Mouse (Mus musculus) embryonic fibroblast, embryonic 13.5 days (primary cell): Measurements from ENCODE around the gene Ptpra. TPM values are rescaled to one million over a fixed set of nuclear protein-coding genes. Genes with fewer than 3 reads are reported as not detected.
A peak's percentile ranks its signal among the peaks of the same experiment; 100 is the strongest.
"Not testable (repeated sequence)": the region's sequence is repeated elsewhere in the genome, so short reads cannot be mapped to it uniquely, and the experiment has no call there.

Source experiments
- H3K27ac ChIP-seq: 2 replicates; pipeline ENCODE4 v1.5.1; 2012; ENCODE audit warnings: low read length, control low read depth, inconsistent platforms; ENCODE audit not compliant: insufficient read depth
- H3K4me1 ChIP-seq: 2 replicates; pipeline ENCODE4 v1.6.1; 2011; ENCODE audit warnings: low read length; ENCODE audit not compliant: control insufficient read depth, insufficient read depth
- H3K4me3 ChIP-seq: 2 replicates; pipeline ENCODE4 v1.5.1; 2011; ENCODE audit warnings: mild to moderate bottlenecking, control low read depth, low read length; ENCODE audit not compliant: insufficient read depth
- CTCF ChIP-seq: IDR thresholded peaks from 2 replicates; pipeline ENCODE4 v1.5.1; 2011; ENCODE audit warnings: mild to moderate bottlenecking, control low read depth, low read length, moderate library complexity, borderline replicate concordance; ENCODE audit not compliant: insufficient read depth
- POLR2A ChIP-seq: IDR thresholded peaks from 2 replicates; pipeline ENCODE4 v1.6.1; 2011; ENCODE audit warnings: low read depth, mild to moderate bottlenecking, control low read depth, low read length, moderate library complexity
- polyA plus RNA-seq: library from polyadenylated mRNA; stranded (reverse); fragments of >200 nt; gene quantifications from 2 replicates; pipeline ENCODE4 v1.2.4, GENCODE M21; 2011; ENCODE audit warnings: low read depth; ENCODE audit not compliant: missing spikeins, insufficient read length

Gene Ptpra
- polyA plus RNA-seq, 1 experiment: 116 TPM

DNA sequence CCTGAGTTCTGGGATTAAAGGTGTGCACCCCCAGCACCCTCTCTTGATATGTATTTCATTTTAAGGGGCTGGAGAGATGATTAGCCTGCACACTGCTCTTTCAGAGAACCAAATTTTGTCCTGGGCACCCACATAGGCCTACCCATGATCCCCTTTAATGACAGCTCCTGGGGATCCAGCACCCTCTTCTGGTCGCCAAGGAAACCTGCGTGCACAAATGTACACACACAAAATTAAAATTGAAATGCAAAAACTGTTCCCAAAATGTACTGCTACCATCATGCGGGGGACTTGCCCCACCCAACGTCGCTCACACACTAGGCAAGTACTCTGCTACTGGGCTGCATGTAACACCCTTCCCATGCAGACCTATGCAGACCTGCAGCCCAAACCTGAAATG lies 124.9 kb downstream of the Ptpra start:
- no peak overlapping the region for H3K27ac ChIP-seq
- H3K4me3 ChIP-seq: no peak overlapping the region
- TF ChIP-seq CTCF (no peak), POLR2A (no peak)
- H3K4me1 ChIP-seq: no peaks in the 10 kb centered on the region

- no peak within 1 kb of the TSS for H3K27ac ChIP-seq
- TF ChIP-seq CTCF (no peak), POLR2A (no peak)
- no peak within 1 kb of the TSS for H3K4me3 ChIP-seq
- no peaks in the 10 kb centered on the region for H3K4me1 ChIP-seq
These were observed 125.8 kb downstream of the Ptpra start, which contains the start of gene Oxt for GRCm38 (mm10) chr2:130575873-130576272. Gene Oxt, plus strand, starts transcription at chr2:130576173.

DNA sequence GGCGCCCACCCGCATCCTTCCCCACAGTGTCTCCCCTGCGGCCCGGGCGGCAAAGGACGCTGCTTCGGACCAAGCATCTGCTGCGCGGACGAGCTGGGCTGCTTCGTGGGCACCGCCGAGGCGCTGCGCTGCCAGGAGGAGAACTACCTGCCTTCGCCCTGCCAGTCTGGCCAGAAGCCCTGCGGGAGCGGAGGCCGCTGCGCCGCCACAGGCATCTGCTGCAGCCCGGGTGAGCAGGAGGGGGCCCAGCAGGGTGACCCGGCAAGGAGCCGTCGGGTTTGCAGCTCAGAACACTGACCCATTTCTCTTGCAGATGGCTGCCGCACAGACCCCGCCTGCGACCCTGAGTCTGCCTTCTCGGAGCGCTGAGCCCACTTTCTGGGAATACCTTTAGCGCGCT lies 126.5 kb downstream of the Ptpra start:
- not testable (repeated sequence) for H3K4me3 ChIP-seq, H3K27ac ChIP-seq, H3K4me1 ChIP-seq

GRCm38 (mm10) chr2:130577021-130577420 lies 126.9 kb downstream of the Ptpra start:
- TF ChIP-seq POLR2A (no peak), CTCF (no peak)
- H3K27ac ChIP-seq: no peak overlapping the region
- no peaks in the 10 kb centered on the region for H3K4me1 ChIP-seq
- H3K4me3 ChIP-seq: no peak overlapping the region

DNA sequence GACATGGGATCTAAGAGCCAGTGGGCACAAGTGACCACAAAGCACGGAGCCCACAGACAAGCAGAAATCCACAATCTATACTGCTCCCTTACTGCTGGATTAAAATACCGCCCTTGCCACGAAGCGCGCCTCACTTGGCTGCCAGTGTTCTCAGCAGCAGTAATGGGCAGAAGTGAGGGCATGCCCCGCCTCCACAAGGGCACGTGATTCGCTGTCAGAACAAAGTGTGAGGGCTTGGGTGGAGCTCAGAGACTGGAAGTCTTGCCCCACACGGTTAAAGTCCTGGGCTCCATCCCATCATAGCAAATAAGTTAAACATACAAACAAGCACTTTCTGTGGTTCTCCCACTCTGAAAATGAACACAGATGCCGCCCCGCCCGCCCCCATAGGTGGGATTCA lies 127.6 kb downstream of the Ptpra start:
- Histone ChIP-seq H3K4me1 (no peaks in the 10 kb centered on the region), H3K4me3 (no peak overlapping the region), H3K27ac (no peak overlapping the region)
- no peak for TF ChIP-seq CTCF

- Histone ChIP-seq H3K4me1 (no peaks in the 10 kb centered on the region), H3K4me3 (no peak overlapping the region), H3K27ac (no peak overlapping the region)
These were observed 128.1 kb downstream of the Ptpra start for GRCm38 (mm10) chr2:130578148-130578547.

GRCm38 (mm10) chr2:130579791-130580190 lies 129.7 kb downstream of the Ptpra start:
- TF ChIP-seq CTCF (no peak), POLR2A (no peak)
- Histone ChIP-seq H3K4me3 (no peak overlapping the region), H3K4me1 (no peaks in the 10 kb centered on the region), H3K27ac (no peak overlapping the region)

More at GRCm38 (mm10) chr2:130578148-130578547, 128.1 kb downstream of the Ptpra start:
- TF ChIP-seq CTCF (peak; percentile 60; the same call in 1 of the 2 replicates), POLR2A (no peak)

DNA sequence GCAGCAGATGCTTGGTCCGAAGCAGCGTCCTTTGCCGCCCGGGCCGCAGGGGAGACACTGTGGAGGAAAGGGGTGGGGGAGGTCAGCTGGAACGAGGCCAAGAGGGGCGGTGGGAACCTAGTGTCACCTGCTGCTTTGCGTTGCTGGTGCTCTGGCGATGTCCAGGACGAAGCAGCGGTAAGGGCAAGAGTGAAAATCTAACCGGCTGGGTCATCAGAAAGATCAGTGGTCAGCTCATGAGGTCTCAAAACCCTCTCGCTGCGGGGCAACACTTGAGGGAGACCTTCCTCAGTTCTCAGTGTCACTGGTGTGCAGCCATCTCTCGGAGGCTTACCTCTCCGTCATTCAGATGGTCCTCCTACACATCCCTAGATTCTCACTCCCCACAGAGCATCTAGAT lies 131.1 kb downstream of the Ptpra start:
- no peak overlapping the region for H3K4me3 ChIP-seq

DNA sequence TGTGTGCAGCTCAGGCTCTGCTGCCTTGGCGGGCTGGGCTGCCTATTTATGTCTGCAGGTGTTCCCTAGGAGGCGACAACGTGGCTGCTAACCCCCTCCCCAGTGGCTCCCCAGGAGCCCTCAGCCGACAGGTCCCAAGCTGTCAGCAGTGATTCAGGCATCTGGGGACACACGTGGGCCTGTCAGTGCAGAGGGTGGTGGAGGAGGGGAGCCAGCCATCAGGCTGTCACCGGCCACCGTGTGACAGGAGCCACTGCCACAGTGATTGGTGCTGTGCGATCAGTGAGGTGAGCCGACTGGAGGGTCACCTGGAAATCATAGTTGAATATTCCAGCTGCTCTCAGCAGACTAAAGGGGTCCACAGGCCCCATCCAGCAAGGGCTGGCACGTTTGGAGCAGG lies 132.5 kb downstream of the Ptpra start, which contains the start of gene Avp:
TSS of gene Avp (minus strand) at position 3 of the 400 bp plus-strand sequence.
- H3K4me3 ChIP-seq: no peak within 1 kb of the TSS
- no peak within 1 kb of the TSS for H3K27ac ChIP-seq
- TF ChIP-seq POLR2A (no peak), CTCF (no peak)
- H3K4me1 ChIP-seq: no peaks in the 10 kb centered on the region

More for the DNA sequence above, 131.1 kb downstream of the Ptpra start:
- TF ChIP-seq CTCF: no peak
- no peaks in the 10 kb centered on the region for H3K4me1 ChIP-seq
- no peak overlapping the region for H3K27ac ChIP-seq

GRCm38 (mm10) chr2:130583902-130584560 lies 134.0 kb downstream of the Ptpra start:
- H3K27ac ChIP-seq: no peak overlapping the region
- TF ChIP-seq CTCF (no peak), POLR2A (no peak)
- no peaks in the 10 kb centered on the region for H3K4me1 ChIP-seq
- no peak overlapping the region for H3K4me3 ChIP-seq

- Histone ChIP-seq H3K4me1 (no peaks in the 10 kb centered on the region), H3K4me3 (no peak overlapping the region), H3K27ac (no peak overlapping the region)
- TF ChIP-seq CTCF: no peak
- no peak for TF ChIP-seq POLR2A
These were observed 135.9 kb downstream of the Ptpra start for GRCm38 (mm10) chr2:130586016-130586415.
